17 mouse cellular contexts compared by ENCODE assay signal in the genomic region with DNA sequence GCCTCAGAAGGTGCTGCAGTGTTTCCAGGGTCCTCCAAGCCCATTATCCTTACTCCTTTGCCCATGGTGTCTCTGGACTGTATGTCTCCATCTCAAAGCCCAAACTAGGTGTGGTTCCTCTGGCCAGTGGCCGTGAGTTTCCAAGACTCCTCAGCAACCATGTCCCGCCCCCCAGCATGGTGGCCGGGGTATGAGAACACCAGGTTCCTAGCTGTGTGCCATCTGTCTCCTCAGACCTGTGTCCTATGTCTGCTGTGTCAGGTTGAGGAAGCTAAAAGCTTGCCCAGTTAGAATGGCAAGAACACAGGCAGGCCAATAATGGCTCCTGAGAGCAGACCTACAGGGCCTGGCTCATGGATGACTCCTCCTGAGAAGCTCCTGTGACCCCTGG. TPM values are rescaled to one million over a fixed set of nuclear protein-coding genes. Genes with fewer than 3 reads are reported as not detected.
DNase-seq lines count a peak whose midpoint lies in the region; TF ChIP-seq lines count a peak whose summit lies in the region.
"Had no signal": no experiment of that assay in that cellular context is flagged by ENCODE, and none has a peak within 500 bp of the region (broad histone marks: within the 10 kb centered on the region; RNA-seq: fewer than 3 reads in every experiment).

No protein-coding gene starts in this region.

- no peak for TF ChIP-seq POLR2A in lung, adult 2 months (IDR thresholded peaks at IDR 0.05; ENCODE audit: borderline replicate concordance, extremely low read depth, low read depth, low read length)

- no peak overlapping the region for H3K4me3 ChIP-seq in layer of hippocampus, adult 2 months
- H3K4me3 ChIP-seq in lung, adult 2 months (replicated peaks; ENCODE audit: extremely low read depth, low read depth, low read length): no peak overlapping the region
- H3K4me3 ChIP-seq: forebrain, embryonic 10.5 days; heart, embryonic 13.5 days; hindbrain, embryonic 12.5 days; limb, embryonic 10.5 days; liver, embryonic 15.5 days; midbrain, embryonic 10.5 days; neural tube, embryonic 15.5 days; stomach, embryonic 15.5 days had no signal

- peak; percentile 41 for DNase-seq in cerebellum, adult 11 months
- no peak for DNase-seq in cerebellum, postnatal 4 days (ENCODE audit: low spot score in 2 of 2)
- no peak for DNase-seq in layer of hippocampus, adult 2 months (ENCODE audit: low spot score in 2 of 2)
- no peak for DNase-seq in layer of hippocampus, postnatal 14 days (ENCODE audit: low spot score in 2 of 2)
- peak; percentile 60 for DNase-seq in cerebellum, postnatal 25 days
- DNase-seq in lung, adult 2 months: no peak
- no peak for DNase-seq in retina, embryonic 14.5 days (ENCODE audit: low spot score)
- DNase-seq: layer of hippocampus, adult 9-11 months had no signal

- WGBS in lung, adult 2 months: 91% methylated on average over 3 of the region's 3 CpGs

- peak; percentile 1; the same call in 1 of the 2 replicates for TF ChIP-seq CTCF in layer of hippocampus, adult 2 months (conservative IDR thresholded peaks at IDR 0.05)
- no peak for TF ChIP-seq CTCF in lung, adult 2 months (IDR thresholded peaks at IDR 0.05; ENCODE audit: insufficient read depth, low read length)

- H3K4me1 ChIP-seq in lung, adult 2 months (ENCODE audit: control insufficient read depth, insufficient read depth, low read length): 0 out of 2 replicates have a peak, but pooled peaks cover 2% of the 10 kb centered on the region
- H3K4me1 ChIP-seq: neural tube, embryonic 15.5 days had no signal

- no peak overlapping the region for H3K27ac ChIP-seq in layer of hippocampus, adult 2 months
- H3K27ac ChIP-seq: forebrain, embryonic 10.5 days; heart, embryonic 13.5 days; hindbrain, embryonic 12.5 days; limb, embryonic 10.5 days; liver, embryonic 15.5 days; midbrain, embryonic 10.5 days; neural tube, embryonic 15.5 days; stomach, embryonic 15.5 days had no signal

RNA-seq across cellular contexts. Expression of a gene that starts 2.7 kb away (rescaled TPM):
- total RNA-seq in layer of hippocampus, adult 2 months (2021): 1 to 10 TPM; 2.1 to 2.3 TPM
- total RNA-seq in layer of hippocampus, postnatal 14 days (2021): 1 to 10 TPM; 1.9 to 2.1 TPM
- polyA plus RNA-seq in lung, adult 2 months (2012; rRNA removed): 44.8 and 50.3 TPM in 2 replicates

RNA-seq across cellular contexts. Expression of a gene that starts 4.6 kb away (rescaled TPM):
- total RNA-seq in layer of hippocampus, adult 2 months (2021): under 1 TPM in 1 of 2 experiments, not detected in 1; 0.36 TPM
- not detected for total RNA-seq in layer of hippocampus, postnatal 14 days (2021)
- polyA plus RNA-seq in lung, adult 2 months (2012; rRNA removed): 37.7 and 43.4 TPM in 2 replicates
- polyA plus RNA-seq: forebrain, embryonic 10.5 days; inflammation-experienced regulatory T-cells, adult 6 months; limb, embryonic 10.5 days; midbrain, embryonic 10.5 days had no signal

RNA-seq across cellular contexts. Expression of a gene that starts 41.8 kb away (rescaled TPM):
- 10 to 100 TPM; 27.6 to 28.6 TPM for total RNA-seq in layer of hippocampus, adult 2 months (2021)
- total RNA-seq in layer of hippocampus, postnatal 14 days (2021): 10 to 100 TPM; 18.2 to 19.0 TPM
- 0.87 and 1.1 TPM in 2 replicates for polyA plus RNA-seq in lung, adult 2 months (2012; rRNA removed)
- polyA plus RNA-seq: inflammation-experienced regulatory T-cells, adult 6 months; limb, embryonic 10.5 days had no signal

RNA-seq across cellular contexts. Expression of a gene that starts 56.3 kb away (rescaled TPM):
- total RNA-seq in layer of hippocampus, adult 2 months (2021): 10 to 100 TPM; 21.6 to 24.5 TPM
- 10 to 100 TPM; 18.2 to 20.3 TPM for total RNA-seq in layer of hippocampus, postnatal 14 days (2021)
- polyA plus RNA-seq in lung, adult 2 months (2012; rRNA removed): 40.6 and 43.7 TPM in 2 replicates

Comparison
In these comparisons a context has a peak if more than half of its experiments do, and no peak if none do; other contexts are left out.
1. DNase-seq: peak in cerebellum, adult 11 months (single experiment) and cerebellum, postnatal 25 days (2 of 2); none in cerebellum, postnatal 4 days (0 of 2), layer of hippocampus, adult 2 months (0 of 2), layer of hippocampus, postnatal 14 days (0 of 2), lung, adult 2 months (single experiment) and retina, embryonic 14.5 days (single experiment).